Mouse (Mus musculus) C2C12 (cell line): ENCODE results near the gene Bst2. TPM values are rescaled to one million over a fixed set of nuclear protein-coding genes. Genes with fewer than 3 reads are reported as not detected.

Source experiments
- H3K27me3 ChIP-seq: one replicate; pipeline ENCODE4 v1.6.1; 2011; ENCODE audit not compliant: control insufficient read depth, insufficient read depth, insufficient read length
- H3K36me3 ChIP-seq: one replicate; pipeline ENCODE4 v1.6.1; 2011; ENCODE audit not compliant: control insufficient read depth, insufficient read depth
- H3K4me3 ChIP-seq: one replicate; pipeline ENCODE4 v1.5.1; 2011; ENCODE audit warnings: mild to moderate bottlenecking, control low read depth; ENCODE audit not compliant: poor library complexity, insufficient read depth, severe bottlenecking
- H3K79me2 ChIP-seq: one replicate; pipeline ENCODE4 v1.6.1; 2011; ENCODE audit not compliant: control insufficient read depth, insufficient read depth
- H3K79me3 ChIP-seq: one replicate; pipeline ENCODE4 v1.6.1; 2011; ENCODE audit warnings: low read depth, control low read depth
- H3ac ChIP-seq: one replicate; pipeline ENCODE3; 2011; ENCODE audit warnings: low read depth; ENCODE audit not compliant: control insufficient read depth, insufficient read length
- CEBPB ChIP-seq: IDR thresholded peaks from one replicate; pipeline ENCODE4 v1.6.1; 2011; ENCODE audit warnings: low read depth, mild to moderate bottlenecking, control low read depth, moderate library complexity
- CTCF ChIP-seq: IDR thresholded peaks from one replicate; pipeline ENCODE4 v1.5.1; 2011; ENCODE audit not compliant: control insufficient read depth, insufficient read depth, insufficient read length
- FOSL1 ChIP-seq: IDR thresholded peaks from one replicate; pipeline ENCODE4 v1.8.0; 2011; ENCODE audit warnings: mild to moderate bottlenecking, low read length; ENCODE audit not compliant: poor library complexity, insufficient read depth, severe bottlenecking
- MAX ChIP-seq: IDR thresholded peaks from one replicate; pipeline ENCODE4 v1.6.1; 2011; ENCODE audit warnings: mild to moderate bottlenecking, control low read depth
- MYOD1 ChIP-seq: IDR thresholded peaks from one replicate; pipeline ENCODE4 v1.6.1; 2011; ENCODE audit warnings: low read depth; ENCODE audit not compliant: control insufficient read depth, insufficient read length
- MYOG ChIP-seq: IDR thresholded peaks from one replicate; pipeline ENCODE4 v1.6.1; 2011; ENCODE audit not compliant: control insufficient read depth, insufficient read length; ENCODE audit errors: extremely low read depth
- USF1 ChIP-seq: IDR thresholded peaks from one replicate; pipeline ENCODE4 v1.6.1; 2011; ENCODE audit warnings: low read depth, mild to moderate bottlenecking, control low read depth, moderate library complexity
- polyA plus RNA-seq: library from polyadenylated mRNA; unstranded; fragments of >200 nt; fragmentation: generic; extraction: Trizol; gene quantifications from one replicate; pipeline ENCODE4 v1.2.1, GENCODE M21; 2012; ENCODE audit warnings: missing spikeins

The Bst2 gene
- polyA plus RNA-seq, 1 experiment = 12.1 TPM

- no peaks in the 10 kb centered on the region for H3K36me3 ChIP-seq
- H3K79me2 ChIP-seq = no peaks in the 10 kb centered on the region
- no peak overlapping the region for H3K4me3 ChIP-seq
- no peak for TF ChIP-seq CTCF
- TF ChIP-seq USF1 = no peak
- no peak for TF ChIP-seq MAX
- no peak for TF ChIP-seq MYOG
- no peak for TF ChIP-seq FOSL1
- no peak for TF ChIP-seq MYOD1
- no peak for TF ChIP-seq CEBPB
- no peaks in the 10 kb centered on the region for H3K79me3 ChIP-seq
- no peak overlapping the region for H3ac ChIP-seq
- H3K27me3 ChIP-seq = peaks cover 38% of the 10 kb centered on the region
Observed at GRCm38 (mm10) chr8:71505979-71506378, 31.3 kb downstream of the Bst2 start.

- no peaks in the 10 kb centered on the region for H3K36me3 ChIP-seq
- H3K79me3 ChIP-seq = no peaks in the 10 kb centered on the region
- no peak overlapping the region for H3ac ChIP-seq
- H3K79me2 ChIP-seq = no peaks in the 10 kb centered on the region
- TF ChIP-seq CEBPB (no peak), MAX (no peak), CTCF (no peak), MYOD1 (no peak), MYOG (no peak), FOSL1 (no peak), USF1 (no peak)
- no peak overlapping the region for H3K4me3 ChIP-seq
- peaks cover 34% of the 10 kb centered on the region for H3K27me3 ChIP-seq
Observed at GRCm38 (mm10) chr8:71505326-71505725, 31.9 kb downstream of the Bst2 start.

- H3K79me2 ChIP-seq = no peaks in the 10 kb centered on the region
- H3ac ChIP-seq = no peak overlapping the region
- H3K36me3 ChIP-seq = no peaks in the 10 kb centered on the region
- no peaks in the 10 kb centered on the region for H3K79me3 ChIP-seq
- TF ChIP-seq MYOG (no peak), CEBPB (no peak), CTCF (no peak), USF1 (no peak), MAX (no peak), FOSL1 (no peak), MYOD1 (no peak)
- peaks cover 25% of the 10 kb centered on the region for H3K27me3 ChIP-seq
- H3K4me3 ChIP-seq = no peak overlapping the region
Observed at GRCm38 (mm10) chr8:71504349-71504748, 32.9 kb downstream of the Bst2 start.

- no peaks in the 10 kb centered on the region for H3K79me3 ChIP-seq
- no peaks in the 10 kb centered on the region for H3K79me2 ChIP-seq
- no peaks in the 10 kb centered on the region for H3K27me3 ChIP-seq
- H3K36me3 ChIP-seq = no peaks in the 10 kb centered on the region
- H3ac ChIP-seq = no peak overlapping the region
- H3K4me3 ChIP-seq = no peak overlapping the region
- no peak for TF ChIP-seq CEBPB
- no peak for TF ChIP-seq CTCF
- TF ChIP-seq MYOG = no peak
- no peak for TF ChIP-seq FOSL1
- TF ChIP-seq MAX = no peak
- no peak for TF ChIP-seq USF1
- no peak for TF ChIP-seq MYOD1
Observed at GRCm38 (mm10) chr8:71498816-71499690, 38.2 kb downstream of the Bst2 start.

- Histone ChIP-seq H3K27me3 (no peaks in the 10 kb centered on the region), H3K4me3 (no peak overlapping the region), H3ac (no peak overlapping the region), H3K79me2 (no peaks in the 10 kb centered on the region), H3K36me3 (no peaks in the 10 kb centered on the region), H3K79me3 (no peaks in the 10 kb centered on the region)
- TF ChIP-seq MAX (no peak), CEBPB (no peak), FOSL1 (no peak), CTCF (no peak), MYOG (no peak), MYOD1 (no peak), USF1 (no peak)
Observed at GRCm38 (mm10) chr8:71497881-71498501, 39.3 kb downstream of the Bst2 start.
